Mouse (Mus musculus) spleen, adult 2 months (tissue): ENCODE measurements around the gene Cntnap2.

Source experiments
- CTCF ChIP-seq: fragments of 200-500 bp; IDR thresholded peaks from 2 replicates; pipeline ENCODE4 v1.5.1; 2011; ENCODE audit warnings: mild to moderate bottlenecking, inconsistent platforms; ENCODE audit not compliant: insufficient read depth, insufficient read length, insufficient replicate concordance; ENCODE audit errors: extremely low read depth
- POLR2A ChIP-seq: fragments of 200-500 bp; IDR thresholded peaks from 2 replicates; pipeline ENCODE4 v1.6.1; 2011; ENCODE audit warnings: low read depth, low read length, inconsistent platforms

DNA sequence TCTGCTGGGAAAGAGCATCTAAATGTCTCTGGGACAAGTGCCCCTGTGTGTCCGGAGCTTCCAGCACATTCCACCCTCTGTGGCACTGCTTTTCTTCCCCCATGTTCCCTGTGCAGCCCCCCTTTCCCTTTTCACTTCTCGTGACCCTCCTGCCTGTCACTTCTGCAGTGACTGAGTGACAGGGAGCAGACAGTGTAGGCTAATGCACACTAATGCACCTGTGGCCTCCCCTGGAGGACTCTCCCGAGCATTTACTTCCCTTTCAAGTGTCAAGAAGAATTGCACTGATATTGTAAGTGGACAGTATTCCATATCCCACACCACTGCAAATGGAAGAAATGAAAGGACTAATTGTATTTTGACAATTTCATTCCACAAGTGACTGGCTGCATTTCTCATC, 2208.1 kb downstream of the Cntnap2 start:
- TF ChIP-seq POLR2A (no peak), CTCF (no peak)
